Comparison of ENCODE assay signal across 8 mouse cellular contexts in genomic region chr2:76673472-76674081, GRCm38 (mm10). TPM values are rescaled to one million over a fixed set of nuclear protein-coding genes. Genes with fewer than 3 reads are reported as not detected.
DNase-seq lines count a peak whose midpoint lies in the region; ATAC-seq lines count a peak whose summit lies in the region.

No protein-coding gene starts in this region.

- H3K4me1 ChIP-seq in forebrain, embryonic 11.5 days (replicated peaks; ENCODE audit: control insufficient read depth, insufficient read depth, low read length): peaks cover 10% of the 10 kb centered on the region; the same call in 1 of the 2 replicates
- peaks cover 33% of the 10 kb centered on the region for H3K4me1 ChIP-seq in hindbrain, embryonic 13.5 days (replicated peaks)
- peaks cover 25% of the 10 kb centered on the region for H3K4me1 ChIP-seq in midbrain, embryonic 16.5 days (ENCODE audit: control insufficient read depth, insufficient read depth, low read length)

- H3K4me3 ChIP-seq in forebrain, embryonic 11.5 days (ENCODE audit: low read depth, low read length): peak overlapping the region; percentile 34
- H3K4me3 ChIP-seq in hindbrain, embryonic 13.5 days: peak overlapping the region; percentile 46
- H3K4me3 ChIP-seq in midbrain, embryonic 16.5 days (ENCODE audit: low read depth, low read length): peak overlapping the region; percentile 34

- no peaks in the 10 kb centered on the region for H3K36me3 ChIP-seq in forebrain, embryonic 11.5 days (ENCODE audit: control insufficient read depth, insufficient read depth, low read length)
- H3K36me3 ChIP-seq in hindbrain, embryonic 13.5 days: no peaks in the 10 kb centered on the region
- no peaks in the 10 kb centered on the region for H3K36me3 ChIP-seq in midbrain, embryonic 16.5 days (ENCODE audit: control insufficient read depth, insufficient read depth, low read length)

- intact Hi-C loops in gastrocnemius, postnatal 36 days (cut with DNase I): no loop called here

- WGBS in forebrain, embryonic 11.5 days: 25% methylated on average over 7 of the region's 7 CpGs
- WGBS in hindbrain, embryonic 13.5 days: 42% methylated on average over 7 of the region's 7 CpGs
- WGBS in midbrain, embryonic 16.5 days: 37% methylated on average over 7 of the region's 7 CpGs

- H3K9ac ChIP-seq in forebrain, embryonic 11.5 days (ENCODE audit: low read length): no peak overlapping the region
- H3K9ac ChIP-seq in hindbrain, embryonic 13.5 days: no peak overlapping the region
- peak overlapping the region; percentile 56; the same call in 1 of the 2 replicates for H3K9ac ChIP-seq in midbrain, embryonic 16.5 days (ENCODE audit: low read depth, low read length)

- no peak for ATAC-seq in forebrain, embryonic 11.5 days (replicated peaks; ENCODE audit: low FRiP score)
- ATAC-seq in hindbrain, embryonic 13.5 days (ENCODE audit: low FRiP score): no peak
- ATAC-seq in midbrain, embryonic 16.5 days: no peak; the same call in 1 of the 2 replicates

- H3K9me3 ChIP-seq in forebrain, embryonic 11.5 days (ENCODE audit: control insufficient read depth, low read length): no peaks in the 10 kb centered on the region
- no peaks in the 10 kb centered on the region for H3K9me3 ChIP-seq in hindbrain, embryonic 13.5 days
- H3K9me3 ChIP-seq in midbrain, embryonic 16.5 days (replicated peaks; ENCODE audit: control insufficient read depth, low read length, poor library complexity, severe bottlenecking): no peaks in the 10 kb centered on the region

- no peaks in the 10 kb centered on the region for H3K27me3 ChIP-seq in forebrain, embryonic 11.5 days (ENCODE audit: control insufficient read depth, insufficient read depth, low read length)
- no peaks in the 10 kb centered on the region for H3K27me3 ChIP-seq in hindbrain, embryonic 13.5 days
- no peaks in the 10 kb centered on the region for H3K27me3 ChIP-seq in midbrain, embryonic 16.5 days (ENCODE audit: control insufficient read depth, insufficient read depth, low read depth, low read length)

- H3K4me2 ChIP-seq in forebrain, embryonic 11.5 days (ENCODE audit: low read depth, low read length, severe bottlenecking): peak overlapping the region; percentile 65
- H3K4me2 ChIP-seq in hindbrain, embryonic 13.5 days: peak overlapping the region; percentile 68
- peak overlapping the region; percentile 57 for H3K4me2 ChIP-seq in midbrain, embryonic 16.5 days (ENCODE audit: low read length)

- peak overlapping the region; percentile 48 for H3K27ac ChIP-seq in forebrain, embryonic 11.5 days (ENCODE audit: low read depth, low read length)
- H3K27ac ChIP-seq in hindbrain, embryonic 13.5 days: peak overlapping the region; percentile 81
- peak overlapping the region; percentile 66 for H3K27ac ChIP-seq in midbrain, embryonic 16.5 days (ENCODE audit: low read length)

- peak; percentile 49 for DNase-seq in gastrocnemius, adult 18-20 months (ENCODE audit: low spot score)
- DNase-seq in gastrocnemius, postnatal 36 days: no peak
- peak; percentile 63 to 74 for DNase-seq in adrenal gland, postnatal 36 days
- DNase-seq in forebrain, embryonic 11.5 days (ENCODE audit: low spot score): no peak
- peak; percentile 63 for DNase-seq in liver
- peak; percentile 25 to 48 for DNase-seq in thymus, adult 18-20 months

RNA-seq across cellular contexts. Expression of gene Fkbp7, which starts 0.7 kb away (rescaled TPM):
- 1 to 10 TPM; 4.7 to 6.7 TPM for total RNA-seq in gastrocnemius, adult 18-20 months (2021)
- total RNA-seq in gastrocnemius, postnatal 36 days (2021): 10 to 100 TPM in 1 of 2 experiments, 1 to 10 TPM in 1; 7.2 to 11.2 TPM
- total RNA-seq in adrenal gland, postnatal 36 days (2021): 10 to 100 TPM; 20.7 to 25.7 TPM
- polyA plus RNA-seq in forebrain, embryonic 11.5 days (2014; fragmentation: Nextera tagmentation; extraction: Ambion mirVana): 13.2 and 14.3 TPM in 2 replicates
- 18.8 and 22.4 TPM in 2 replicates for polyA plus RNA-seq in hindbrain, embryonic 13.5 days (2015; fragmentation: Nextera tagmentation; extraction: Ambion mirVana)
- 8.6 and 11.8 TPM in 2 replicates for polyA plus RNA-seq in midbrain, embryonic 16.5 days (2015; fragmentation: Nextera tagmentation; extraction: Ambion mirVana)

RNA-seq across cellular contexts. Expression of gene Plekha3, which starts 1.5 kb away (rescaled TPM):
- 10 to 100 TPM; 10.7 TPM for total RNA-seq in gastrocnemius, adult 18-20 months (2021)
- 1 to 10 TPM; 8.2 to 8.6 TPM for total RNA-seq in gastrocnemius, postnatal 36 days (2021)
- total RNA-seq in adrenal gland, postnatal 36 days (2021): 10 to 100 TPM; 49.6 to 54.7 TPM
- 14.5 and 15.3 TPM in 2 replicates for polyA plus RNA-seq in forebrain, embryonic 11.5 days (2014; fragmentation: Nextera tagmentation; extraction: Ambion mirVana)
- polyA plus RNA-seq in hindbrain, embryonic 13.5 days (2015; fragmentation: Nextera tagmentation; extraction: Ambion mirVana): 6.4 and 9.2 TPM in 2 replicates
- polyA plus RNA-seq in midbrain, embryonic 16.5 days (2015; fragmentation: Nextera tagmentation; extraction: Ambion mirVana): 5.5 and 6.8 TPM in 2 replicates

RNA-seq across cellular contexts. Expression of gene Pjvk, which starts 25.3 kb away (rescaled TPM):
- total RNA-seq in gastrocnemius, adult 18-20 months (2021): not detected
- not detected for total RNA-seq in gastrocnemius, postnatal 36 days (2021)
- total RNA-seq in adrenal gland, postnatal 36 days (2021): under 1 TPM; 0.26 to 0.40 TPM
- polyA plus RNA-seq in forebrain, embryonic 11.5 days (2014; fragmentation: Nextera tagmentation; extraction: Ambion mirVana): 1.0 and 1.1 TPM in 2 replicates
- polyA plus RNA-seq in hindbrain, embryonic 13.5 days (2015; fragmentation: Nextera tagmentation; extraction: Ambion mirVana): 0.55 and 0.74 TPM in 2 replicates
- 0.51 and 0.94 TPM in 2 replicates for polyA plus RNA-seq in midbrain, embryonic 16.5 days (2015; fragmentation: Nextera tagmentation; extraction: Ambion mirVana)

RNA-seq across cellular contexts. Expression of gene Prkra, which starts 25.8 kb away (rescaled TPM):
- 1 to 10 TPM; 3.0 TPM for total RNA-seq in gastrocnemius, adult 18-20 months (2021)
- total RNA-seq in gastrocnemius, postnatal 36 days (2021): 1 to 10 TPM; 3.5 to 3.7 TPM
- 10 to 100 TPM; 22.0 to 32.0 TPM for total RNA-seq in adrenal gland, postnatal 36 days (2021)
- polyA plus RNA-seq in forebrain, embryonic 11.5 days (2014; fragmentation: Nextera tagmentation; extraction: Ambion mirVana): 91.9 and 98.3 TPM in 2 replicates
- polyA plus RNA-seq in hindbrain, embryonic 13.5 days (2015; fragmentation: Nextera tagmentation; extraction: Ambion mirVana): 107 and 111 TPM in 2 replicates
- 114 and 119 TPM in 2 replicates for polyA plus RNA-seq in midbrain, embryonic 16.5 days (2015; fragmentation: Nextera tagmentation; extraction: Ambion mirVana)

Comparison
In these comparisons a context has a peak if more than half of its experiments do, and no peak if none do; other contexts are left out.
1. DNase-seq: peak in gastrocnemius, adult 18-20 months (single experiment), adrenal gland, postnatal 36 days (2 of 2), liver (single experiment) and thymus, adult 18-20 months (2 of 2); none in gastrocnemius, postnatal 36 days (0 of 2) and forebrain, embryonic 11.5 days (single experiment).
2. RNA of gene Plekha3, which starts 1.5 kb away (total RNA-seq): 49.6 to 54.7 TPM in adrenal gland, postnatal 36 days; 10.7 TPM in gastrocnemius, adult 18-20 months and 8.2 to 8.6 TPM in gastrocnemius, postnatal 36 days; every median in the first group is over 4 times any median in the second.
3. Peak in every context shown above with its lines, with median percentiles within 50 percentile points of each other: H3K27ac ChIP-seq, H3K4me2 ChIP-seq and H3K4me3 ChIP-seq.